Mouse (Mus musculus): ENCODE measurements around the gene Rpl10a.

- TF ChIP-seq CTCF (IDR thresholded peaks at IDR 0.05; ENCODE audit: borderline replicate concordance, insufficient read depth, low read depth, low read length) (no peak), POLR2A (IDR thresholded peaks at IDR 0.05; ENCODE audit: borderline replicate concordance, insufficient read depth, low read length) (no peak)
Observed at GRCm38 (mm10) chr17:28290262-28290661, 38.0 kb upstream of the Rpl10a start.
